Mouse (Mus musculus): ENCODE measurements at regions not wholly inside any gene's neighbourhood (a gene's known extent, or its start where the extent isn't known, plus 50 kb on each side); places are given as distances from the start of the nearest gene placed in this dataset.

GRCm38 (mm10) chr9:69814432-69814831, 53.7 kb upstream of the Foxb1 start:
- no peaks in the 10 kb centered on the region for H3K36me3 ChIP-seq
- H3K9me3 ChIP-seq: no peaks in the 10 kb centered on the region; the same call in 1 of the 2 replicates
- no peak for DNase-seq (ENCODE audit: low spot score)
- H3K4me3 ChIP-seq: no peak overlapping the region
- no peaks in the 10 kb centered on the region for H3K27me3 ChIP-seq (ENCODE audit: insufficient read depth, poor library complexity, severe bottlenecking)
- no peak overlapping the region for H3K27ac ChIP-seq
- WGBS: 64% methylated on average over 3 of the region's 3 CpGs
- H3K4me1 ChIP-seq (replicated peaks): no peaks in the 10 kb centered on the region

DNA sequence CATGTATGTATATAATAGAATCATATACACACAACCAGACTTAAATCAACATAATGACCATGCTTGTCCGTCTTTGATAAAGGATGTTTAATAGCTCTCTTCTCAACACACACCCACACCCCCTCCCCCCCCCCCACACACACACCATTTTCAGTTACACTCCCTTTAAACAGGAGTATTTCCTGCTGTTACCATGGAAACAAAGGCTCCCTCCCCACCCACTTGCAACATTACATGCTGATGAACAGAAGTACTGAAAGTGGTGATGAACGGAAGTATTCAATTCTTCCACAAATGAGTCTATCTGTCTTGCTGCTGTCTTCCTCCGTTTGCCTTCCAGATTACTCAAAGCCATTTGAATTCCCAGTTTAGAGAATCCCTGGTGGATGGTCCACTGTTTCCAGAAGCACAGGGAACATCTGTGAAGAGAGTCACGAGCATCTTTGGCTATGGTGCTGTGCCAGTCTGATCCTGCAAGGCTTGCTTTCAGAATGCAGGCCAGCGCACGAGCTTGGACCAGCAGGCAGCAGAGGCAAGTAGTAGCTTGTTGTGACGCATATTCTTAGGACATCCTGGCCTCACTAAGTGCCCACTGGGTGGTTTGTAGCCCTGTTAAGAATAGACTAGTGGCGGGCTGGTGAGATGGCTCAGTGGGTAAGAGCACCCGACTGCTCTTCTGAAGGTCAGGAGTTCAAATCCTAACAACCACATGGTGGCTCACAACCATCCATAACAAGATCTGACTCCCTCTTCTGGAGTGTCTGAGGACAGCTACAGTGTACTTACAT, 62.6 kb upstream of the Foxb1 start:
- WGBS: 82% methylated on average over 9 of the region's 9 CpGs
- no peaks in the 10 kb centered on the region for H3K27me3 ChIP-seq (ENCODE audit: insufficient read depth, poor library complexity, severe bottlenecking)
- H3K36me3 ChIP-seq: no peaks in the 10 kb centered on the region
- no peak for DNase-seq (ENCODE audit: low spot score)
- H3K9me3 ChIP-seq: no peaks in the 10 kb centered on the region
- H3K4me1 ChIP-seq (replicated peaks): no peaks in the 10 kb centered on the region
- H3K4me3 ChIP-seq: no peak overlapping the region
- no peak overlapping the region for H3K27ac ChIP-seq

- Histone ChIP-seq H3K27me3 (ENCODE audit: insufficient read depth, poor library complexity, severe bottlenecking) (no peaks in the 10 kb centered on the region), H3K4me3 (no peak overlapping the region), H3K9me3 (no peaks in the 10 kb centered on the region), H3K4me1 (replicated peaks) (no peaks in the 10 kb centered on the region), H3K36me3 (no peaks in the 10 kb centered on the region), H3K27ac (no peak overlapping the region)
- DNase-seq (ENCODE audit: low spot score): no peak
- 83% methylated on average over 6 of the region's 6 CpGs for WGBS
These were observed 67.7 kb upstream of the Foxb1 start for GRCm38 (mm10) chr9:69828428-69828827.

- H3K27me3 ChIP-seq (ENCODE audit: insufficient read depth, poor library complexity, severe bottlenecking): no peaks in the 10 kb centered on the region; the same call in 1 of the 2 replicates
- 81% methylated on average over 4 of the region's 4 CpGs for WGBS
These were observed 74.7 kb upstream of the Foxb1 start for GRCm38 (mm10) chr9:69835396-69835795.

GRCm38 (mm10) chr9:69839198-69839597, 78.5 kb upstream of the Foxb1 start:
- no peaks in the 10 kb centered on the region for H3K36me3 ChIP-seq
- DNase-seq (ENCODE audit: low spot score): no peak
- no peaks in the 10 kb centered on the region; the same call in 1 of the 2 replicates for H3K27me3 ChIP-seq (ENCODE audit: insufficient read depth, poor library complexity, severe bottlenecking)
- H3K9me3 ChIP-seq: no peaks in the 10 kb centered on the region
- WGBS: 88% methylated on average over 2 of the region's 2 CpGs
- no peaks in the 10 kb centered on the region; the same call in 1 of the 2 replicates for H3K4me1 ChIP-seq (replicated peaks)
- no peak overlapping the region for H3K27ac ChIP-seq
- no peak overlapping the region for H3K4me3 ChIP-seq

More at GRCm38 (mm10) chr9:69835396-69835795, 74.7 kb upstream of the Foxb1 start:
- Histone ChIP-seq H3K36me3 (no peaks in the 10 kb centered on the region), H3K4me1 (replicated peaks) (no peaks in the 10 kb centered on the region; the same call in 1 of the 2 replicates), H3K9me3 (no peaks in the 10 kb centered on the region), H3K27ac (no peak overlapping the region), H3K4me3 (no peak overlapping the region)
- no peak for DNase-seq (ENCODE audit: low spot score)

DNA sequence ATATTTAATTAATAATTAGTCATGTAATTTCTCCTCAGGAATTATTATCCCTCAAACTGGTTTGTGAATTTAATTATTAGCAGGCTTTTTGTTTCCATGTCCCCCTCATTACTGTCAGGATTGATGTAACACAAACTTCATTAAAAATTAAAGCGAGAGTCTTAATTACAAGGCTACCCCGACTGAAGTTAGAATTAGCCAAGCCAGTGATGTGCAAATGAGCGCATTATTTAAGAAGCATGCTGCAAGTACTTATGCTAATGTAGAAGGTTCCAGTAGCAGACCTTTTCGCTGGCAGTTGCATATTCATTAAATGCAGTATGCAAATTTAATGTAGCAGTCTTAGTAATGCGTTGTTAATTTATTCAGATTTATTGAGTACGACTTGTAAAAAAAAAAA, 84.0 kb upstream of the Foxb1 start:
- Histone ChIP-seq H3K36me3 (no peaks in the 10 kb centered on the region), H3K27ac (no peak overlapping the region), H3K9me3 (peaks cover 6% of the 10 kb centered on the region; the same call in 1 of the 2 replicates), H3K4me3 (no peak overlapping the region), H3K27me3 (ENCODE audit: insufficient read depth, poor library complexity, severe bottlenecking) (no peaks in the 10 kb centered on the region; the same call in 1 of the 2 replicates), H3K4me1 (replicated peaks) (no peaks in the 10 kb centered on the region; the same call in 1 of the 2 replicates)
- 69% methylated on average over 6 of the region's 6 CpGs for WGBS
- DNase-seq (ENCODE audit: low spot score): no peak

DNA sequence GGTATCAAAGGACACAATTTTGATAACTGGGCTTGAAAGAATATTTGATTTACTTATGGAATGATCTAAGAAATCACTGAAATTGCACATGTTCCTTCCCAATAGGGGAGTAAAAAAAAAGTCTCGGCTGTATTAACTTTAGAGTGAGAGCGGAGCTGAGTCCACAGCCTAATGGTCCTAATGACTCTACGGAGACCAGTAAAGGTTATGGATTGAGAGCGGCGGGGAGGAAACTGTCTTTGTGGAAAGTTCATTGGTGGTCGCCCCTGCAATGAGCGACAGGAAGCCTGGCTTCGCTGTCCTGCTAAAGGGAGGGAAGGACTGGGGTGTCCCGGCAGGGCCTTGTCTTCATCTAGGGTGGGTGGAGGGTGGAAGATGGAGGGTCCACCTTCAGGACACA, 84.5 kb upstream of the Foxb1 start:
- Histone ChIP-seq H3K9me3 (peaks cover 6% of the 10 kb centered on the region; the same call in 1 of the 2 replicates), H3K4me1 (replicated peaks) (no peaks in the 10 kb centered on the region), H3K36me3 (no peaks in the 10 kb centered on the region), H3K27ac (no peak overlapping the region), H3K4me3 (no peak overlapping the region), H3K27me3 (ENCODE audit: insufficient read depth, poor library complexity, severe bottlenecking) (no peaks in the 10 kb centered on the region)
- DNase-seq (ENCODE audit: low spot score): no peak
- WGBS: 87% methylated on average over 9 of the region's 9 CpGs

GRCm38 (mm10) chr9:69856621-69857020, 95.9 kb upstream of the Foxb1 start:
- no peak overlapping the region for H3K4me3 ChIP-seq
- no peaks in the 10 kb centered on the region for H3K9me3 ChIP-seq
- no peaks in the 10 kb centered on the region for H3K36me3 ChIP-seq
- DNase-seq (ENCODE audit: low spot score): peak; percentile 22
- no peaks in the 10 kb centered on the region for H3K27me3 ChIP-seq (ENCODE audit: insufficient read depth, poor library complexity, severe bottlenecking)
- H3K27ac ChIP-seq: no peak overlapping the region
- WGBS: 90% methylated on average over 7 of the region's 7 CpGs
- no peaks in the 10 kb centered on the region for H3K4me1 ChIP-seq (replicated peaks)

- H3K9me3 ChIP-seq: no peaks in the 10 kb centered on the region
These were observed 97.9 kb upstream of the Foxb1 start for GRCm38 (mm10) chr9:69858619-69859018.

GRCm38 (mm10) chr9:69870182-69870581, 109.4 kb upstream of the Foxb1 start:
- no peaks in the 10 kb centered on the region for H3K9me3 ChIP-seq
- no peaks in the 10 kb centered on the region for H3K36me3 ChIP-seq
- 89% methylated on average over 4 of the region's 4 CpGs for WGBS
- peaks cover 10% of the 10 kb centered on the region; the same call in 1 of the 2 replicates for H3K4me1 ChIP-seq (replicated peaks)
- no peak overlapping the region for H3K4me3 ChIP-seq
- no peak for DNase-seq (ENCODE audit: low spot score)
- H3K27ac ChIP-seq: no peak overlapping the region
- H3K27me3 ChIP-seq (ENCODE audit: insufficient read depth, poor library complexity, severe bottlenecking): peaks cover 8% of the 10 kb centered on the region; the same call in 1 of the 2 replicates

More at GRCm38 (mm10) chr9:69858619-69859018, 97.9 kb upstream of the Foxb1 start:
- Histone ChIP-seq H3K27me3 (ENCODE audit: insufficient read depth, poor library complexity, severe bottlenecking) (no peaks in the 10 kb centered on the region), H3K36me3 (no peaks in the 10 kb centered on the region), H3K27ac (no peak overlapping the region), H3K4me3 (no peak overlapping the region), H3K4me1 (replicated peaks) (no peaks in the 10 kb centered on the region)
- DNase-seq (ENCODE audit: low spot score): no peak
- 80% methylated on average over 3 of the region's 3 CpGs for WGBS

DNA sequence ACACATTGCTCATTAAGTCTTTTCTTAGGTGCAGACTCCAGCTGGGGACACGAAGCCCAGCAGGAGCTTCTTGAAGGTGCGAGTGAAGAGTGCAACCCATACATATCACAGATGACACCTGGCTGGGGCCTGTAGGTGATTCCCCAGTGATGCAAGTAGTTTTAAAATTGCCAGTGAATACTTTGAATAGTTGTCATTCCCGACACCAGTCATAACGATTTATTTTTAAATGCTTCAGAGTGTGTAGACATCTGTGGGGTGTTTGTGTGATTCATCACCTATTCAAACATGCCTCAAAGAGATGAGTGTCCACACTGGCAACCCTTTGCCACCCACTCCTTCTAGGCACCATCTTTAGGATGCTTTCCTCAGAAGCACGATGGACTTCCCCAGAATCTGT, 102.9 kb upstream of the Bnip2 start:
- Histone ChIP-seq H3K36me3 (no peaks in the 10 kb centered on the region), H3K4me1 (replicated peaks) (no peaks in the 10 kb centered on the region), H3K27me3 (ENCODE audit: insufficient read depth, poor library complexity, severe bottlenecking) (0 out of 2 replicates have a peak, but pooled peaks cover 3% of the 10 kb centered on the region), H3K9me3 (no peaks in the 10 kb centered on the region), H3K27ac (no peak overlapping the region), H3K4me3 (no peak overlapping the region)
- WGBS: 79% methylated on average over 5 of the region's 5 CpGs
- no peak for DNase-seq (ENCODE audit: low spot score)

DNA sequence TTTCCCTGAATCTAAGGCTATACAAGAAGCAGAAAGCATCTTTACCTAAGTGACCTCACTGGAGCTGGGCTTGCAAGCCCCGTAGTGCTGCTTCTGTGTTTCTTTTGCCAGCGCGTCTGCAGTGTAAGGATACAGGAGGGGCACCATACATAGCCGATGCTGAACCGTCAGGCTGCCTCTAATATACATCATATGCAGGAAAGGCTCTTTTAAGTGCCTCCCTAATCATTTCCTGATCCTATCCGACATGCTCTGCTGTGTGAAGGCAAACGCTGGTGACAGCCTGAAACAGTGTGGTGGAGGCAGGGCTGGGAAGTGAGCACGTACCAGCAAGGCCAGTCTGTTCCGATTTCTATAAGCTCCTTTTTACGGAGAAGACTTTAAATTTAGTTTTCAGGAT, 91.2 kb upstream of the Bnip2 start:
- Histone ChIP-seq H3K4me3 (no peak overlapping the region), H3K9me3 (no peaks in the 10 kb centered on the region), H3K4me1 (replicated peaks) (peaks cover 10% of the 10 kb centered on the region), H3K27me3 (ENCODE audit: insufficient read depth, poor library complexity, severe bottlenecking) (peaks cover 16% of the 10 kb centered on the region; the same call in 1 of the 2 replicates), H3K27ac (no peak overlapping the region), H3K36me3 (no peaks in the 10 kb centered on the region)
- 74% methylated on average over 10 of the region's 10 CpGs for WGBS
- DNase-seq (ENCODE audit: low spot score): no peak

DNA sequence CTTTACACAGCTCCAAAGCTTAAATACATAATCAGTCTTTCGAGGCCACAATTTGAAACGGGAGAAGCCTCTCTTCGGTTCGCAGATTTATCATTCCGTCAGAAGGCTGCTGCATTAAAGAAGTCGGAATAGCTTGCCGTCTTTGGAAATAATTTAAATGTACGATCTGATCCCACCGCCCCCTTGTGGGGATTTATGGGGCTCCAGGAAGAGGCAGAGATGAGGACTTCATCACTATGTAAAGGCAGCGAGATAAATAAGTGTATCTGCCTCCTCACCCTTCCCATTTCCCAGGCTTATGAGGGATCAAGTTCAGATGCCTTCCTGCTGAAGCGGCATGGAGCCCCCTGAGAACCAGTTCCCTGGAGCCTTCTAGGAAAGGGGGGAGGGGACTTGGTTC, 89.9 kb upstream of the Bnip2 start:
- Histone ChIP-seq H3K4me1 (replicated peaks) (peaks cover 10% of the 10 kb centered on the region), H3K27ac (no peak overlapping the region), H3K4me3 (no peak overlapping the region), H3K27me3 (ENCODE audit: insufficient read depth, poor library complexity, severe bottlenecking) (peaks cover 14% of the 10 kb centered on the region; the same call in 1 of the 2 replicates), H3K36me3 (no peaks in the 10 kb centered on the region), H3K9me3 (no peaks in the 10 kb centered on the region)
- 36% methylated on average over 11 of the region's 11 CpGs for whole genome bisulfite sequencing
- peak; percentile 50 for DNase-seq (ENCODE audit: low spot score)

Measured in hindbrain, embryonic 10.5 days (tissue).